ENCODE assay signal across 16 mouse cellular contexts in genomic region chr17:15895968-15896367, GRCm38 (mm10).
A peak's percentile ranks its signal among the peaks of the same experiment; 100 is the strongest.
DNase-seq lines count a peak whose midpoint lies in the region; ATAC-seq and TF ChIP-seq lines count a peak whose summit lies in the region.
"Had no signal": no experiment of that assay in that cellular context is flagged by ENCODE, and none has a peak within 500 bp of the region (broad histone marks: within the 10 kb centered on the region; RNA-seq: fewer than 3 reads in every experiment).

No protein-coding gene starts in this region.

- H3K4me2 ChIP-seq in forebrain, embryonic 11.5 days (ENCODE audit: low read depth, low read length, severe bottlenecking): no peak overlapping the region
- H3K4me2 ChIP-seq in hindbrain, postnatal 0 days (ENCODE audit: low read depth, low read length): no peak overlapping the region
- H3K4me2 ChIP-seq: heart, embryonic 15.5 days; limb, embryonic 13.5 days; midbrain, embryonic 15.5 days had no signal

- no peaks in the 10 kb centered on the region for H3K4me1 ChIP-seq in forebrain, embryonic 11.5 days (replicated peaks; ENCODE audit: control insufficient read depth, insufficient read depth, low read length)
- no peaks in the 10 kb centered on the region for H3K4me1 ChIP-seq in hindbrain, postnatal 0 days (ENCODE audit: insufficient read depth, low read length)
- H3K4me1 ChIP-seq: heart, embryonic 15.5 days; limb, embryonic 13.5 days; midbrain, embryonic 15.5 days had no signal

- TF ChIP-seq CTCF in brain, embryonic 14.5 days (IDR thresholded peaks at IDR 0.05; ENCODE audit: borderline replicate concordance, extremely low read depth, insufficient read depth, insufficient read length): no peak
- TF ChIP-seq CTCF in hindbrain, postnatal 0 days (IDR thresholded peaks at IDR 0.05; ENCODE audit: low read depth): no peak

- DNase-seq in brain, embryonic 14.5 days (ENCODE audit: low read depth): peak; percentile 55
- peak; percentile 51 for DNase-seq in forebrain, embryonic 11.5 days (ENCODE audit: low spot score)
- DNase-seq in hindbrain, postnatal 0 days (ENCODE audit: low spot score): peak; percentile 29
- peak; percentile 27 to 52 for DNase-seq in kidney, postnatal 36 days
- no peak for DNase-seq in gastrocnemius, postnatal 25 days
- no peak for DNase-seq in heart, adult 18-20 months
- DNase-seq: cerebellum, adult 9-11 months; gastrocnemius, postnatal 14 days; lung, adult 2 months; thymus, postnatal 25 days had no signal

- WGBS in forebrain, embryonic 11.5 days: 11% methylated on average over 3 of the region's 3 CpGs
- 15% methylated on average over 3 of the region's 3 CpGs for WGBS in hindbrain, postnatal 0 days

- no peaks in the 10 kb centered on the region for H3K36me3 ChIP-seq in forebrain, embryonic 11.5 days (ENCODE audit: control insufficient read depth, insufficient read depth, low read length)
- H3K36me3 ChIP-seq in hindbrain, postnatal 0 days (ENCODE audit: insufficient read depth, low read length): no peaks in the 10 kb centered on the region
- H3K36me3 ChIP-seq: heart, embryonic 15.5 days; limb, embryonic 13.5 days; midbrain, embryonic 15.5 days had no signal

- no peak overlapping the region for H3K9ac ChIP-seq in forebrain, embryonic 11.5 days (ENCODE audit: low read length)
- H3K9ac ChIP-seq in hindbrain, postnatal 0 days (replicated peaks; ENCODE audit: low read length): no peak overlapping the region
- H3K9ac ChIP-seq: heart, embryonic 15.5 days; limb, embryonic 13.5 days; midbrain, embryonic 15.5 days had no signal

- no peak overlapping the region for H3K4me3 ChIP-seq in forebrain, embryonic 11.5 days (ENCODE audit: low read depth, low read length)
- no peak overlapping the region for H3K4me3 ChIP-seq in hindbrain, postnatal 0 days (ENCODE audit: low read length)
- H3K4me3 ChIP-seq: erythroblast, embryonic 14.5 days; heart, embryonic 15.5 days; layer of hippocampus, adult 2 months; limb, embryonic 13.5 days; midbrain, embryonic 15.5 days had no signal

- no peak overlapping the region for H3K27ac ChIP-seq in forebrain, embryonic 11.5 days (ENCODE audit: low read depth, low read length)
- no peak overlapping the region for H3K27ac ChIP-seq in hindbrain, postnatal 0 days
- H3K27ac ChIP-seq: heart, embryonic 15.5 days; layer of hippocampus, adult 2 months; limb, embryonic 13.5 days; midbrain, embryonic 15.5 days had no signal

- TF ChIP-seq POLR2A in brain, embryonic 14.5 days (IDR thresholded peaks at IDR 0.05; ENCODE audit: borderline replicate concordance, extremely low read depth, insufficient read depth, insufficient read length, poor library complexity, severe bottlenecking): no peak

- no peaks in the 10 kb centered on the region for H3K27me3 ChIP-seq in forebrain, embryonic 11.5 days (ENCODE audit: control insufficient read depth, insufficient read depth, low read length)
- H3K27me3 ChIP-seq in hindbrain, postnatal 0 days (ENCODE audit: insufficient read depth, low read length): no peaks in the 10 kb centered on the region
- H3K27me3 ChIP-seq: heart, embryonic 15.5 days; limb, embryonic 13.5 days; midbrain, embryonic 15.5 days had no signal

- ATAC-seq in forebrain, embryonic 11.5 days (replicated peaks; ENCODE audit: low FRiP score): peak; percentile 64; the same call in 1 of the 2 replicates
- ATAC-seq in hindbrain, postnatal 0 days: no peak
- ATAC-seq in megakaryocyte, adult 5-6 weeks (ENCODE audit: poor library complexity, severe bottlenecking): no peak
- ATAC-seq: midbrain, embryonic 15.5 days had no signal

- no peaks in the 10 kb centered on the region for H3K9me3 ChIP-seq in forebrain, embryonic 11.5 days (ENCODE audit: control insufficient read depth, low read length)
- H3K9me3 ChIP-seq in hindbrain, postnatal 0 days (ENCODE audit: low read length): no peaks in the 10 kb centered on the region
- H3K9me3 ChIP-seq: heart, embryonic 15.5 days; limb, embryonic 13.5 days; midbrain, embryonic 15.5 days had no signal

Comparison
In these comparisons a context has a peak if more than half of its experiments do, and no peak if none do; other contexts are left out.
1. DNase-seq: peak in brain, embryonic 14.5 days (single experiment), forebrain, embryonic 11.5 days (single experiment), hindbrain, postnatal 0 days (single experiment) and kidney, postnatal 36 days (2 of 2); none in gastrocnemius, postnatal 25 days (single experiment) and heart, adult 18-20 months (0 of 2).